Mouse (Mus musculus): ENCODE measurements around the gene Tmem132c.

- no peak for TF ChIP-seq POLR2A (IDR thresholded peaks at IDR 0.05; ENCODE audit: low read depth, low read length)
- no peak for TF ChIP-seq CTCF (IDR thresholded peaks at IDR 0.05; ENCODE audit: extremely low read depth, insufficient read length, insufficient replicate concordance, low read depth, low read length)
Observed at GRCm38 (mm10) chr5:127491724-127492123, 250.1 kb downstream of the Tmem132c start.

Measured in small intestine, adult 2 months (tissue).